Mouse (Mus musculus) limb, embryonic 14.5 days (tissue): Measurements from ENCODE around the gene Zdhhc17. TPM values are rescaled to one million over a fixed set of nuclear protein-coding genes. Genes with fewer than 3 reads are reported as not detected.

Experiments
- ATAC-seq: fragments of 200-750 bp; cut with Nextera tagmentation; 2 replicates; pipeline ENCODE4 v1.8.0; 2017; ENCODE audit warnings: low read depth, moderate number of reproducible peaks, moderate TSS enrichment; ENCODE audit not compliant: low FRiP score
- DNase-seq: peaks from one replicate; pipeline ENCODE4 v3.0.0-alpha.2; 2015; ENCODE audit warnings: low spot score
- H3K27ac ChIP-seq: fragments of 300-500 bp; sonication (generic); replicated peaks from 2 replicates; pipeline ENCODE4 v1.5.1; 2014; ENCODE audit warnings: low read depth, mild to moderate bottlenecking, low read length, moderate library complexity, mixed read lengths
- H3K27me3 ChIP-seq: fragments of 300-500 bp; sonication (generic); 2 replicates; pipeline ENCODE4 v1.6.1; 2014; ENCODE audit warnings: low read length, mixed read lengths; ENCODE audit not compliant: control insufficient read depth, insufficient read depth
- H3K36me3 ChIP-seq: fragments of 300-500 bp; sonication (generic); 2 replicates; pipeline ENCODE4 v1.6.1; 2014; ENCODE audit warnings: mild to moderate bottlenecking, low read length, moderate library complexity, mixed read lengths; ENCODE audit not compliant: control insufficient read depth, insufficient read depth
- H3K4me1 ChIP-seq: fragments of 300-500 bp; sonication (generic); 2 replicates; pipeline ENCODE4 v1.6.1; 2014; ENCODE audit warnings: antibody characterized with exemption, low read length, mixed read lengths; ENCODE audit not compliant: control insufficient read depth, insufficient read depth
- H3K4me2 ChIP-seq: fragments of 300-500 bp; sonication (generic); replicated peaks from 2 replicates; pipeline ENCODE4 v1.6.1; 2014; ENCODE audit warnings: low read depth, mild to moderate bottlenecking, low read length, moderate library complexity; ENCODE audit not compliant: severe bottlenecking
- H3K4me3 ChIP-seq: fragments of 300-500 bp; sonication (generic); replicated peaks from 2 replicates; pipeline ENCODE4 v1.5.1; 2014; ENCODE audit warnings: low read length
- H3K9ac ChIP-seq: fragments of 300-500 bp; sonication (generic); 2 replicates; pipeline ENCODE4 v1.6.1; 2014; ENCODE audit warnings: mild to moderate bottlenecking, low read depth, low read length, moderate library complexity; ENCODE audit not compliant: severe bottlenecking
- H3K9me3 ChIP-seq: fragments of 300-500 bp; sonication (generic); 2 replicates; pipeline ENCODE4 v1.6.1; 2016; ENCODE audit warnings: low read length; ENCODE audit not compliant: control insufficient read depth
- POLR2A ChIP-seq: fragments of 200-500 bp; IDR thresholded peaks from 2 replicates; pipeline ENCODE4 v1.8.0; 2012; ENCODE audit warnings: inconsistent platforms, mild to moderate bottlenecking, moderate library complexity, borderline replicate concordance; ENCODE audit not compliant: insufficient read depth, insufficient read length; ENCODE audit errors: extremely low read depth
- WGBS: fragments of 180-500 bp; shearing (Covaris S2); extraction: QIAGEN DNeasy Blood & Tissue Kit; methylation state at CpG from one replicate; pipeline ENCODE4 v1.1.7; 2014; 5-methylcytosine and 5-hydroxymethylcytosine counted together
- polyA plus RNA-seq, 2 experiments: library from polyadenylated mRNA; depleted of rRNA in 1 of 2; stranded (reverse) in 1 of 2; unstranded in 1 of 2; fragments of >200 nt; fragmentation: Nextera tagmentation in 1 of 2; extraction: Ambion mirVana in 1 of 2; gene quantifications; 2 replicates each; pipeline versions ENCODE4 v1.2.1 to v1.2.3; 2012 to 2014

Gene Zdhhc17
- polyA plus RNA-seq, 2 experiments: 25.0 to 41.8 TPM

DNA sequence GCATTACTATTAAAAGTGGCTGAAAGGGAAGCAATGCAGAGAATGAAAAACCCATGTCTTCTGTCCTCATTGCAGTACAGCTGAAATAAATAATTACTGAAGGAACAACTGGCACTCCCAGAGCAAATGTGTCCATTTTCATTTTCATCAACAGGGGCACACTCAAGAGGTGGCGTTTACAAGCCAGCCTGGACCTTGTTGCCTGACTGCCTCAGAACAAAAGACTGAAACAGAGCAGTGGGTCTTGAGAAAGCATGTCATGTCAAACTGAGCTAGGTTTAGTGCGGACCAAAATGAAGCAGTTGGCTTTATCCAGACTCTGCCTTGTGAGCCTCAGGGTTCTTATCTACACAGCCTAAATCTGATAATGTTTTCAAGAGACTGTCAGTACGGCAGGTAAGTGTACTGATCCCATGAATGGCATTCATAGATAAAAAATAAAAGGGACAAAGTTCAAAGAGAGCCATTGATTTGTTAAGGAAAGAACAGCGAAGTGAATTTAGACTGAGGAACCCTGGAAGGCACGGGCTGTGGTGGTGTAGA is 2.6 kb upstream of the Zdhhc17 start:
- Histone ChIP-seq H3K36me3 (no peaks in the 10 kb centered on the region), H3K9ac (no peak overlapping the region), H3K4me3 (no peak overlapping the region), H3K27ac (no peak overlapping the region), H3K4me1 (0 out of 2 replicates have a peak, but pooled peaks cover 7% of the 10 kb centered on the region), H3K27me3 (no peaks in the 10 kb centered on the region), H3K4me2 (no peak overlapping the region), H3K9me3 (no peaks in the 10 kb centered on the region)
- 81% methylated on average over 5 of the region's 5 CpGs for WGBS
- ATAC-seq (no peak), DNase-seq (no peak)
- TF ChIP-seq POLR2A: no peak

DNA sequence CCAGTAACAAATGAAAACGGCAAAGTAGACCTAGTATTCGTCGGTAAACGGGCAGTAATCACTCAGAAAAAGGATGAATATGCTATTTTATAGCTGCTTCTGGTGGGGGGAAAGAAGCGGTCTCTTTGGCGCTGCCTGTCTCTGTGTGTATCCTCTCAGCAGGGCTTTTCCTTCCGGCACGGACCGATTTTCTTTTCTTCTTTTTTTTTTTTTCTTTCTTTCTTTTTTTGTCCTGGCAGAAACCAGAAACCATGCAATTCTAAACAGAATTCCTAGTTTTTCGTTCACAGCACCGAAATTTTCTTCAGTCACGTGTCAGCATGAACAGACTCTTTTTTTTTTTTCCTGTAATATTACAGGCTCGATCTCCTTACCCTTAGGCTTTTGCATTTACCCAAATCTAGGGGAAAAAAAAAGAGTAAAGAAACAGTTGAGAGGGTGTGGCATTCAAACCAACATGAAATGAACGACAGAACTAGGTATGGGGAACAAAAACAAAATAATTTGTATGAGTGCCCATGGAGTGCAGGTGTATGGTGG is 1.4 kb upstream of the Zdhhc17 start:
- no peaks in the 10 kb centered on the region for H3K27me3 ChIP-seq

DNA sequence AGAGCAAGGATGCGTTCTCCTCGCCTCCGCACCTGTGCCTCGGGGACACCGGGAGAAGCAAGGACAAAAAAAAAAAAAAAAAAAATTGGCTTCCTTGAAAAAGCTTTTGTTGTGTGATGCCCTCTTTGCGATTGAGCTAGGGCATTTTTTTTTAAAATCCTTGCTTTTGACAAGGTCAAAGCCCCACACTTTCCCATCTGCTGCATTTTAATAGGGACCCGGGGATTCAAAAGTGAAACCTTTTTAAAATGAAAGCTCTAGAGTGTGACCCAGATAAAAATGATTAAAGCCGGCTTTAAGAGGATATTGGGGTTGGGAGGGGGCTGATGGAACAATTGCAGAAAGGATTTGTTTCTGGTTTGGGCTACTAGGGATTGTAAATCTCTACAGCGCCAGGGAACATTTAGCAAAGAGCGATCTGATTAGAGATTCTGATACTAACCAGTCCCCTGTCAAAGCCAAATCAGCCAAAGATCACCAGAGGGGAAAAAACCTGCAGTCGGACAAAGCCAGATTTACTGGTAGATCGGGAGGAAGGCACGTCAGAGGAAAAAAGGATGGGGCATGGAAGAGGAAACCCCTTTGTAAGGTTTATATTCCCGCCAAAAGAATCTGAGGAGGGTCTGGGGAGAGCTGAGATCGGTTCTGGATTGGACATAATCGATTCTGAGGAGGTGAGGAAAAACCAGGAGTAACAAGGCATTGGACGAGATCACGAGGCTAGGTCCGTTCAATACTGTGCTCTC is 713 bp upstream of the Zdhhc17 start:
- Histone ChIP-seq H3K4me1 (0 out of 2 replicates have a peak, but pooled peaks cover 7% of the 10 kb centered on the region), H3K4me3 (peak overlapping the region; percentile 92), H3K27ac (peak overlapping the region; percentile 99), H3K9ac (peak overlapping the region; percentile 99), H3K36me3 (no peaks in the 10 kb centered on the region), H3K9me3 (no peaks in the 10 kb centered on the region), H3K4me2 (peak overlapping the region; percentile 84), H3K27me3 (no peaks in the 10 kb centered on the region)
- DNase-seq: no peak
- under 1% methylated on average over 19 of the region's 19 CpGs for WGBS
- ATAC-seq: no peak
- no peak for TF ChIP-seq POLR2A

More for the DNA sequence above, 1.4 kb upstream of the Zdhhc17 start:
- Histone ChIP-seq H3K4me2 (peak overlapping the region; percentile 84), H3K4me1 (0 out of 2 replicates have a peak, but pooled peaks cover 7% of the 10 kb centered on the region), H3K4me3 (peak overlapping the region; percentile 92), H3K27ac (peak overlapping the region; percentile 99; the same call in 1 of the 2 replicates), H3K9ac (peak overlapping the region; percentile 99), H3K36me3 (no peaks in the 10 kb centered on the region), H3K9me3 (no peaks in the 10 kb centered on the region)
- ATAC-seq (no peak), DNase-seq (peak; percentile 9)
- WGBS: 1% methylated on average over 14 of the region's 14 CpGs
- TF ChIP-seq POLR2A: no peak

DNA sequence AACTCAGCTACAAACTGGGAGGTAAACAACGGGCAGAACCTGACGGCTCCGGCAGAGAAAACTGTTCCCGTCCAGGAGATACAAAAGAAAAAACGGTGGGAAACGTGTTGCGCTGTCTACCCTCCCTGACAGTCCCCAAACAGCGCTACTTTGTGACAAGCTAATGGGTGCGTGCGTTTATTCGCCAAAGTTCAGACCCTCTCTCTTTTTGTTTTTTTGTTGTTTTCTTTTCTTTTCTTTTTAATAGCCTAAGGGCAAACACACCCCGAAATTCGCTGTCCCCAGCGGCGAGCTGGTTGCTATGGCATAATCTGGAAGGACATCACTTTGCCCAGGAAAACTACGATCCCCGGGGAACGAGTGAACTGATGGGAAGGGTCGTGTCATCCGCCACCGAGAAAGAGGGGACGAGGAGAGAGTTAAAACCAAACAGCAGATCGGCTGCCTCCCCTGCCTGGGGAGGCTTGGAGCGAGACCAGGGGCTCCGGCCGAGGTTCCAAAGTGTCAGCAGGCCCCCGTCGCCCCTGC is 763 bp downstream of the Zdhhc17 start:
- peak overlapping the region; percentile 99 for H3K27ac ChIP-seq
- 0 out of 2 replicates have a peak, but pooled peaks cover 7% of the 10 kb centered on the region for H3K4me1 ChIP-seq
- ATAC-seq (no peak), DNase-seq (no peak)
- H3K4me3 ChIP-seq: peak overlapping the region; percentile 92
- H3K9ac ChIP-seq: peak overlapping the region; percentile 99
- H3K9me3 ChIP-seq: no peaks in the 10 kb centered on the region
- TF ChIP-seq POLR2A: no peak
- H3K27me3 ChIP-seq: no peaks in the 10 kb centered on the region
- H3K36me3 ChIP-seq: no peaks in the 10 kb centered on the region
- H3K4me2 ChIP-seq: peak overlapping the region; percentile 84
- WGBS: under 1% methylated on average over 28 of the region's 28 CpGs

DNA sequence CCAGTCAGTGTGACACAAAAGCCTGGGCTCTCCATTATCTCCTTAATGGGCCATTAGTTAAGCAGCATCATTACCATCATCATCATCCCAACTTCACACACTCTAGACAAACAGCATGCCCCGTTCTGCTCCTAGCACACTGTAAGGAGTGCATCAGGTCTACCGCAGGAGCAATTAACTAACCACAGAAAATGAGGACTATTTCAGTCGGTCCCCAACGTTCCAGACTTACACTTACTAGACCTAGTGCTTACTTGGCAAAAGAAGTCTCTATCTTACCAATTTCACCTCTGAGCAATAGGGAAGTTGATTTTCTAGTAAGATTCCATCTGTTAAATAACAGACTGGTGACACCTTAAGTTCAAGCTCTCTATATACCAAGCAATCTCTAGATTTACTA is 2.3 kb downstream of the Zdhhc17 start:
- Histone ChIP-seq H3K9ac (no peak overlapping the region), H3K4me1 (0 out of 2 replicates have a peak, but pooled peaks cover 7% of the 10 kb centered on the region), H3K27ac (no peak overlapping the region), H3K4me3 (no peak overlapping the region), H3K9me3 (no peaks in the 10 kb centered on the region), H3K4me2 (no peak overlapping the region), H3K36me3 (no peaks in the 10 kb centered on the region), H3K27me3 (no peaks in the 10 kb centered on the region)
- ATAC-seq (no peak), DNase-seq (no peak)
- 75% methylated on average over 4 of the region's 4 CpGs for WGBS
- no peak for TF ChIP-seq POLR2A
